In genomic region chr8:22025241-22025640, GRCm38 (mm10) we compare ENCODE assay signal across 39 mouse cellular contexts. TPM values are rescaled to one million over a fixed set of nuclear protein-coding genes. Genes with fewer than 3 reads are reported as not detected.
DNase-seq lines count a peak whose midpoint lies in the region; ATAC-seq and TF ChIP-seq lines count a peak whose summit lies in the region.
"Had no signal": no experiment of that assay in that cellular context is flagged by ENCODE, and none has a peak within 500 bp of the region (broad histone marks: within the 10 kb centered on the region; RNA-seq: fewer than 3 reads in every experiment).

No protein-coding gene starts in this region.

- H3K4me3 ChIP-seq in intestine, embryonic 14.5 days (ENCODE audit: low read depth, low read length): no peak overlapping the region
- H3K4me3 ChIP-seq in intestine, postnatal 0 days (ENCODE audit: low read depth, low read length): no peak overlapping the region
- no peak overlapping the region for H3K4me3 ChIP-seq in stomach, postnatal 0 days (ENCODE audit: low read depth, low read length)
- no peak overlapping the region for H3K4me3 ChIP-seq in embryonic facial prominence, embryonic 10.5 days
- no peak overlapping the region for H3K4me3 ChIP-seq in layer of hippocampus, adult 2 months
- H3K4me3 ChIP-seq: erythroblast, embryonic 14.5 days; gastrocnemius, adult 2 months; heart, embryonic 12.5 days; hindbrain, embryonic 13.5 days; liver, embryonic 15.5 days; neural tube, embryonic 15.5 days had no signal

- H3K9me3 ChIP-seq in intestine, embryonic 14.5 days (ENCODE audit: control insufficient read depth, low read length): no peaks in the 10 kb centered on the region
- no peaks in the 10 kb centered on the region for H3K9me3 ChIP-seq in intestine, postnatal 0 days (ENCODE audit: control insufficient read depth)
- H3K9me3 ChIP-seq in stomach, postnatal 0 days (ENCODE audit: control insufficient read depth, low read length): no peaks in the 10 kb centered on the region
- no peaks in the 10 kb centered on the region for H3K9me3 ChIP-seq in embryonic facial prominence, embryonic 10.5 days
- H3K9me3 ChIP-seq: heart, embryonic 12.5 days; hindbrain, embryonic 13.5 days; liver, embryonic 15.5 days; neural tube, embryonic 15.5 days had no signal

- H3K36me3 ChIP-seq in intestine, embryonic 14.5 days (ENCODE audit: control insufficient read depth, insufficient read depth, low read length): no peaks in the 10 kb centered on the region
- H3K36me3 ChIP-seq in intestine, postnatal 0 days (ENCODE audit: control insufficient read depth, insufficient read depth): no peaks in the 10 kb centered on the region
- H3K36me3 ChIP-seq in stomach, postnatal 0 days (ENCODE audit: control insufficient read depth, insufficient read depth, low read length): no peaks in the 10 kb centered on the region
- no peaks in the 10 kb centered on the region for H3K36me3 ChIP-seq in embryonic facial prominence, embryonic 10.5 days (replicated peaks)
- H3K36me3 ChIP-seq: heart, embryonic 12.5 days; hindbrain, embryonic 13.5 days; neural tube, embryonic 15.5 days had no signal

- ATAC-seq in intestine, embryonic 14.5 days (replicated peaks; ENCODE audit: low FRiP score, low TSS enrichment, low read depth): peak; percentile 78
- peak; percentile 51; the same call in 1 of the 2 replicates for ATAC-seq in intestine, postnatal 0 days
- ATAC-seq in stomach, postnatal 0 days (ENCODE audit: low FRiP score, low TSS enrichment): peak; percentile 96
- ATAC-seq: forebrain, embryonic 16.5 days had no signal

- TF ChIP-seq CTCF in intestine, postnatal 0 days (IDR thresholded peaks at IDR 0.05; ENCODE audit: low read depth): no peak
- no peak for TF ChIP-seq CTCF in stomach, postnatal 0 days (IDR thresholded peaks at IDR 0.05; ENCODE audit: low read depth)
- TF ChIP-seq CTCF in layer of hippocampus, adult 2 months (conservative IDR thresholded peaks at IDR 0.05): no peak

- no peak overlapping the region for H3K27ac ChIP-seq in intestine, embryonic 14.5 days (ENCODE audit: low read depth)
- H3K27ac ChIP-seq in intestine, postnatal 0 days (ENCODE audit: low read depth, low read length): no peak overlapping the region
- peak overlapping the region; percentile 53 for H3K27ac ChIP-seq in stomach, postnatal 0 days (replicated peaks)
- H3K27ac ChIP-seq in embryonic facial prominence, embryonic 10.5 days (replicated peaks): no peak overlapping the region
- no peak overlapping the region for H3K27ac ChIP-seq in layer of hippocampus, adult 2 months
- H3K27ac ChIP-seq: gastrocnemius, adult 2 months; hindbrain, embryonic 13.5 days; kidney, postnatal 0 days; liver, embryonic 15.5 days; neural tube, embryonic 15.5 days had no signal

- no peak overlapping the region for H3K9ac ChIP-seq in intestine, embryonic 14.5 days (ENCODE audit: low read length)
- no peak overlapping the region for H3K9ac ChIP-seq in intestine, postnatal 0 days (ENCODE audit: low read depth, low read length)
- H3K9ac ChIP-seq in stomach, postnatal 0 days (ENCODE audit: low read length): no peak overlapping the region
- H3K9ac ChIP-seq: heart, embryonic 12.5 days; hindbrain, embryonic 13.5 days; liver, embryonic 15.5 days; neural tube, embryonic 15.5 days had no signal

- no peak overlapping the region for H3K4me2 ChIP-seq in intestine, embryonic 14.5 days (ENCODE audit: low read length)
- H3K4me2 ChIP-seq in intestine, postnatal 0 days (replicated peaks; ENCODE audit: low read depth): no peak overlapping the region
- no peak overlapping the region for H3K4me2 ChIP-seq in stomach, postnatal 0 days (replicated peaks; ENCODE audit: low read depth)
- H3K4me2 ChIP-seq: heart, embryonic 12.5 days; hindbrain, embryonic 13.5 days; liver, embryonic 15.5 days; neural tube, embryonic 15.5 days had no signal

- 46% methylated on average over 4 of the region's 4 CpGs for WGBS in intestine, embryonic 14.5 days
- WGBS in intestine, postnatal 0 days: 36% methylated on average over 4 of the region's 4 CpGs
- WGBS in stomach, postnatal 0 days: 29% methylated on average over 4 of the region's 4 CpGs
- WGBS in embryonic facial prominence, embryonic 10.5 days: 76% methylated on average over 4 of the region's 4 CpGs

- no peak for DNase-seq in intestine, embryonic 14.5 days (ENCODE audit: low spot score)
- peak; percentile 51 for DNase-seq in lung, postnatal 25 days (ENCODE audit: low spot score)
- peak; percentile 78 for DNase-seq in stomach, postnatal 0 days (ENCODE audit: low spot score)
- DNase-seq in embryonic facial prominence, embryonic 10.5 days (ENCODE audit: low spot score): no peak
- DNase-seq in layer of hippocampus, adult 2 months (ENCODE audit: low spot score in 2 of 2): no peak
- DNase-seq in natural killer cell, adult 2 months (ENCODE audit: low spot score in 2 of 2): no peak
- DNase-seq: adrenal gland, postnatal 14 days; cerebellum, adult 11-12 months; cerebellum, postnatal 10 days; gastrocnemius, adult 2 months; gastrocnemius, postnatal 36 days; heart, adult 18-20 months; heart, postnatal 4 days; kidney, adult 8-10 months; kidney, postnatal 4 days; layer of hippocampus, postnatal 36 days; liver; midbrain, embryonic 14.5 days; retina, postnatal 1 day; right cerebral cortex, postnatal 25 days had no signal

- TF ChIP-seq EP300 in stomach, postnatal 0 days (optimal IDR thresholded peaks at IDR 0.05): no peak

- H3K27me3 ChIP-seq in intestine, embryonic 14.5 days (replicated peaks; ENCODE audit: control insufficient read depth, insufficient read depth, low read length): no peaks in the 10 kb centered on the region
- H3K27me3 ChIP-seq in intestine, postnatal 0 days (replicated peaks; ENCODE audit: control insufficient read depth, insufficient read depth, low read length): no peaks in the 10 kb centered on the region
- no peaks in the 10 kb centered on the region for H3K27me3 ChIP-seq in stomach, postnatal 0 days (ENCODE audit: control insufficient read depth, insufficient read depth, low read length)
- H3K27me3 ChIP-seq in embryonic facial prominence, embryonic 10.5 days (replicated peaks; ENCODE audit: low read depth, poor library complexity, severe bottlenecking): no peaks in the 10 kb centered on the region
- H3K27me3 ChIP-seq: heart, embryonic 12.5 days; hindbrain, embryonic 13.5 days; liver, embryonic 15.5 days; neural tube, embryonic 15.5 days had no signal

- H3K4me1 ChIP-seq in intestine, embryonic 14.5 days (replicated peaks; ENCODE audit: control insufficient read depth, insufficient read depth, low read length): no peaks in the 10 kb centered on the region
- H3K4me1 ChIP-seq in intestine, postnatal 0 days (replicated peaks; ENCODE audit: control insufficient read depth, insufficient read depth, low read length): no peaks in the 10 kb centered on the region
- no peaks in the 10 kb centered on the region for H3K4me1 ChIP-seq in stomach, postnatal 0 days (replicated peaks; ENCODE audit: control insufficient read depth, insufficient read depth)
- H3K4me1 ChIP-seq in embryonic facial prominence, embryonic 10.5 days: no peaks in the 10 kb centered on the region
- H3K4me1 ChIP-seq: heart, embryonic 12.5 days; hindbrain, embryonic 13.5 days; liver, embryonic 15.5 days; neural tube, embryonic 15.5 days had no signal

RNA-seq across cellular contexts. Expression of gene Atp7b, which starts 34.9 kb away (rescaled TPM):
- 3.9 and 4.1 TPM in 2 replicates for polyA plus RNA-seq in intestine, embryonic 14.5 days (2014; fragmentation: Nextera tagmentation; extraction: Ambion mirVana)
- polyA plus RNA-seq in intestine, postnatal 0 days (2015; fragmentation: Nextera tagmentation; extraction: Ambion mirVana): 3.0 and 3.9 TPM in 2 replicates
- polyA plus RNA-seq in stomach, postnatal 0 days (2015; fragmentation: Nextera tagmentation; extraction: Ambion mirVana): 5.1 and 5.9 TPM in 2 replicates
- 1.9 and 2.1 TPM in 2 replicates for polyA plus RNA-seq in embryonic facial prominence, embryonic 10.5 days (2016; fragmentation: Nextera tagmentation; extraction: Ambion mirVana)
- total RNA-seq in layer of hippocampus, adult 2 months (2021): 1 to 10 TPM; 2.3 to 2.4 TPM
- total RNA-seq: monocyte, adult 5-6 weeks had no signal

RNA-seq across cellular contexts. Expression of gene Alg11, which starts 35.3 kb away (rescaled TPM):
- polyA plus RNA-seq in intestine, embryonic 14.5 days (2014; fragmentation: Nextera tagmentation; extraction: Ambion mirVana): 30.2 and 30.6 TPM in 2 replicates
- polyA plus RNA-seq in intestine, postnatal 0 days (2015; fragmentation: Nextera tagmentation; extraction: Ambion mirVana): 12.1 and 12.4 TPM in 2 replicates
- polyA plus RNA-seq in stomach, postnatal 0 days (2015; fragmentation: Nextera tagmentation; extraction: Ambion mirVana): 14.6 and 16.1 TPM in 2 replicates
- 41.7 and 45.1 TPM in 2 replicates for polyA plus RNA-seq in embryonic facial prominence, embryonic 10.5 days (2016; fragmentation: Nextera tagmentation; extraction: Ambion mirVana)
- 10 to 100 TPM; 34.7 to 42.0 TPM for total RNA-seq in layer of hippocampus, adult 2 months (2021)

RNA-seq across cellular contexts. Expression of gene Ccdc70, which starts 55.7 kb away (rescaled TPM):
- not detected in 2 replicates for polyA plus RNA-seq in intestine, embryonic 14.5 days (2014; fragmentation: Nextera tagmentation; extraction: Ambion mirVana)
- not detected in 2 replicates for polyA plus RNA-seq in intestine, postnatal 0 days (2015; fragmentation: Nextera tagmentation; extraction: Ambion mirVana)
- not detected in 2 replicates for polyA plus RNA-seq in stomach, postnatal 0 days (2015; fragmentation: Nextera tagmentation; extraction: Ambion mirVana)
- not detected in 2 replicates for polyA plus RNA-seq in embryonic facial prominence, embryonic 10.5 days (2016; fragmentation: Nextera tagmentation; extraction: Ambion mirVana)
- total RNA-seq in layer of hippocampus, adult 2 months (2021): not detected
- total RNA-seq: adrenal gland, postnatal 14 days; CH12.LX; common myeloid progenitor, adult 5-6 weeks; ES-E14; gastrocnemius, adult 2 months; gastrocnemius, postnatal 36 days; heart, adult 18-20 months; heart, postnatal 4 days; layer of hippocampus, postnatal 36 days; left cerebral cortex, postnatal 10 days; monocyte, adult 5-6 weeks had no signal
- polyA plus RNA-seq: C2C12; embryonic facial prominence, embryonic 14.5 days; erythroblast, embryonic 14.5 days; forebrain, embryonic 11.5 days; forebrain, embryonic 16.5 days; heart, embryonic 12.5 days; heart, postnatal 0 days; hindbrain, embryonic 13.5 days; kidney, postnatal 0 days; limb, embryonic 11.5 days; liver, embryonic 15.5 days; midbrain, embryonic 14.5 days; neural tube, embryonic 15.5 days; urinary bladder, adult 2 months had no signal

Comparison
In these comparisons a context has a peak if more than half of its experiments do, and no peak if none do; other contexts are left out.
1. DNase-seq: peak in lung, postnatal 25 days (single experiment) and stomach, postnatal 0 days (single experiment); none in intestine, embryonic 14.5 days (single experiment), embryonic facial prominence, embryonic 10.5 days (single experiment), layer of hippocampus, adult 2 months (0 of 2) and natural killer cell, adult 2 months (0 of 2).
2. Peak in every context shown above with its lines, with median percentiles within 50 percentile points of each other: ATAC-seq.